Mouse (Mus musculus) gastrocnemius, postnatal 10 days (tissue): ENCODE results near the gene Trim8. TPM values are rescaled to one million over a fixed set of nuclear protein-coding genes. Genes with fewer than 3 reads are reported as not detected.

ENCODE experiments used
- DNase-seq: peaks from one replicate; pipeline ENCODE4 v3.0.0; 2021; ENCODE audit warnings: mixed read lengths
- total RNA-seq, 2 experiments: library from RNA; stranded (reverse); gene quantifications; 2 replicates each; pipeline ENCODE4 v1.2.3; 2021

Trim8 gene
- total RNA-seq, 2 experiments from 2014 or later: 26.1 to 29.7 TPM

GRCm38 (mm10) chr19:46523480-46524151 lies 22.1 kb downstream of the Trim8 start:
- DNase-seq: peak; percentile 65

- no peak for DNase-seq
Measured at GRCm38 (mm10) chr19:46524152-46524544, 22.6 kb downstream of the Trim8 start.

- peak; percentile 58 for DNase-seq
Measured at GRCm38 (mm10) chr19:46524601-46525321, 23.3 kb downstream of the Trim8 start.

- DNase-seq: no peak
Measured at GRCm38 (mm10) chr19:46525691-46526631, 24.5 kb downstream of the Trim8 start.

GRCm38 (mm10) chr19:46527632-46528528 lies 26.4 kb downstream of the Trim8 start:
- no peak for DNase-seq

GRCm38 (mm10) chr19:46528529-46529213 lies 27.2 kb downstream of the Trim8 start:
- DNase-seq: peak; percentile 49

GRCm38 (mm10) chr19:46529601-46530448 lies 28.3 kb downstream of the Trim8 start:
- no peak for DNase-seq

GRCm38 (mm10) chr19:46530449-46530990 lies 29.0 kb downstream of the Trim8 start:
- no peak for DNase-seq

GRCm38 (mm10) chr19:46531071-46532030 lies 29.8 kb downstream of the Trim8 start:
- DNase-seq: no peak

- no peak for DNase-seq
Measured at GRCm38 (mm10) chr19:46532031-46532688, 30.7 kb downstream of the Trim8 start.

- DNase-seq: no peak
Measured at GRCm38 (mm10) chr19:46533066-46533465, 31.6 kb downstream of the Trim8 start.

- no peak for DNase-seq
Measured at GRCm38 (mm10) chr19:46533525-46533924, 32.0 kb downstream of the Trim8 start.

GRCm38 (mm10) chr19:46534542-46535098 lies 33.1 kb downstream of the Trim8 start:
- no peak for DNase-seq

- DNase-seq: no peak
Measured at GRCm38 (mm10) chr19:46537357-46537756, 35.9 kb downstream of the Trim8 start.

- no peak for DNase-seq
Measured at GRCm38 (mm10) chr19:46538213-46538612, 36.7 kb downstream of the Trim8 start.

GRCm38 (mm10) chr19:46542750-46543149 lies 41.2 kb downstream of the Trim8 start:
- DNase-seq: no peak

GRCm38 (mm10) chr19:46547565-46547964 lies 46.1 kb downstream of the Trim8 start:
- no peak for DNase-seq

GRCm38 (mm10) chr19:46548110-46548509 lies 46.6 kb downstream of the Trim8 start:
- DNase-seq: no peak
